Comparison of ENCODE assay signal across 15 mouse cellular contexts in the genomic region with DNA sequence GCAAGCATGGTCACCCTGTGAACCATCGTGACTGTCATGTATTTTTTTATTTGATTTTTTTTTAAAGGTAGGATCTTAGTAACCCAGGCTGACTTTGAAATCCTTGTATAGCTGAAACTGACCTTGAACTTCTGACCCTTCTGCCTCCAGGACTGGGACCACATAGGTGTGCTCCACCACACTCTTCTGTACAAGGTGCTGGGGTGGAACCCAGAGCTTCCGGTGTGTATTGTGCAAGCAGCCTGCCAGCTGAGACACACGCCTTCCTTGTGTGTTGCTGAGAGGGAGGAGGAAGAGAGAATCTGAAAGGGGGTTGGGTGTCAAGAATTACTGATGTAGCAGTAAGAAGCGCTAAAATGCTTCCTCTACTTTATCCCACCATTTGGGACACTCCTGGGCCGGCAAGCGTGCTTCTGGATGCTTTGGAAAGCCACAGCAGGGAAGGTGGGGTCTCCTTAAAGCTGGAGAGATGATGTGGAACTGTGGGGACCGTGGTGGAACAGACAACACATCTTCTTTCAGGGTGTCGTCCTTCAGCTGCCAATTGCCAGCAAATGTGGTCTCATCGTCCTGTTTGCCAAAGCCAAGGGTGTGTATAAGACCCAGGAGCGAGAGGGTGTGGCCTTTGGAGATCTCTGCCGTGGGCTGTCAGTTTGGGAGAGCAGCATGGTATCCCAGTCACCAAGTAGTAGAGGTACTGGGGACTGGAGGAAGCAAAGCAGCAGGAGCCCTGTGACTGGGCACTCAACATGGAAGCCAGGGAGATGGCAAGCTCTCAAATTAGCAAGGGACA. TPM values are rescaled to one million over a fixed set of nuclear protein-coding genes. Genes with fewer than 3 reads are reported as not detected.
A peak's percentile ranks its signal among the peaks of the same experiment; 100 is the strongest.
DNase-seq lines count a peak whose midpoint lies in the region; ATAC-seq and TF ChIP-seq lines count a peak whose summit lies in the region.
"Had no signal": no experiment of that assay in that cellular context is flagged by ENCODE, and none has a peak within 500 bp of the region (broad histone marks: within the 10 kb centered on the region; RNA-seq: fewer than 3 reads in every experiment).

No protein-coding gene starts in this region.

- no peak overlapping the region for H3K4me3 ChIP-seq in hindbrain, embryonic 15.5 days
- H3K4me3 ChIP-seq in hindbrain, postnatal 0 days (ENCODE audit: low read length): no peak overlapping the region
- peak overlapping the region; percentile 75 for H3K4me3 ChIP-seq in testis, adult 2 months (ENCODE audit: control insufficient read depth, low read depth, low read length)
- H3K4me3 ChIP-seq: erythroblast, embryonic 14.5 days; neural tube, embryonic 13.5 days; stomach, embryonic 15.5 days had no signal

- 64% methylated on average over 11 of the region's 11 CpGs for WGBS in hindbrain, embryonic 15.5 days
- whole genome bisulfite sequencing in hindbrain, postnatal 0 days: 60% methylated on average over 11 of the region's 11 CpGs

- no peak for TF ChIP-seq POLR2A in testis, adult 2 months (IDR thresholded peaks at IDR 0.05; ENCODE audit: control insufficient read depth, low read depth, low read length)

- no peaks in the 10 kb centered on the region for H3K9me3 ChIP-seq in hindbrain, embryonic 15.5 days
- H3K9me3 ChIP-seq in hindbrain, postnatal 0 days (ENCODE audit: low read length): no peaks in the 10 kb centered on the region
- H3K9me3 ChIP-seq: neural tube, embryonic 13.5 days; stomach, embryonic 15.5 days had no signal

- no peak for ATAC-seq in hindbrain, embryonic 15.5 days (ENCODE audit: low FRiP score, low read depth)
- no peak for ATAC-seq in hindbrain, postnatal 0 days

- no peak for TF ChIP-seq CTCF in hindbrain, postnatal 0 days (IDR thresholded peaks at IDR 0.05; ENCODE audit: low read depth)
- TF ChIP-seq CTCF in testis, adult 2 months (IDR thresholded peaks at IDR 0.05; ENCODE audit: control insufficient read depth, insufficient read depth, insufficient replicate concordance, low read depth, low read length): no peak

- no peak overlapping the region for H3K4me2 ChIP-seq in hindbrain, embryonic 15.5 days
- no peak overlapping the region for H3K4me2 ChIP-seq in hindbrain, postnatal 0 days (ENCODE audit: low read depth, low read length)
- H3K4me2 ChIP-seq: liver, embryonic 11.5 days; stomach, embryonic 15.5 days had no signal

- H3K9ac ChIP-seq in hindbrain, embryonic 15.5 days: no peak overlapping the region
- H3K9ac ChIP-seq in hindbrain, postnatal 0 days (replicated peaks; ENCODE audit: low read length): no peak overlapping the region
- H3K9ac ChIP-seq: stomach, embryonic 15.5 days had no signal

- H3K27ac ChIP-seq in hindbrain, embryonic 15.5 days (replicated peaks): 0 out of 2 replicates have a peak overlapping the region, but pooled peaks have one; percentile 86
- no peak overlapping the region for H3K27ac ChIP-seq in hindbrain, postnatal 0 days
- peak overlapping the region; percentile 98 for H3K27ac ChIP-seq in testis, adult 2 months (ENCODE audit: control insufficient read depth, insufficient read depth, low read depth, low read length)
- H3K27ac ChIP-seq: stomach, embryonic 15.5 days had no signal

- H3K36me3 ChIP-seq in hindbrain, embryonic 15.5 days: no peaks in the 10 kb centered on the region
- no peaks in the 10 kb centered on the region for H3K36me3 ChIP-seq in hindbrain, postnatal 0 days (ENCODE audit: insufficient read depth, low read length)
- peaks cover 1% of the 10 kb centered on the region; the same call in 1 of the 2 replicates for H3K36me3 ChIP-seq in testis, adult 2 months (ENCODE audit: control insufficient read depth, insufficient read depth, low read length)
- H3K36me3 ChIP-seq: neural tube, embryonic 13.5 days; stomach, embryonic 15.5 days had no signal

- H3K27me3 ChIP-seq in hindbrain, embryonic 15.5 days: no peaks in the 10 kb centered on the region
- H3K27me3 ChIP-seq in hindbrain, postnatal 0 days (ENCODE audit: insufficient read depth, low read length): 0 out of 2 replicates have a peak, but pooled peaks cover 3% of the 10 kb centered on the region
- H3K27me3 ChIP-seq in testis, adult 2 months (ENCODE audit: control insufficient read depth, insufficient read depth, low read length): no peaks in the 10 kb centered on the region

- peak; percentile 5 for DNase-seq in cerebellum, adult 9-10 months
- DNase-seq in cerebellum, postnatal 10 days: no peak
- DNase-seq in hindbrain, postnatal 0 days (ENCODE audit: low spot score): no peak
- DNase-seq in testis, postnatal 14 days (ENCODE audit: low spot score): no peak
- DNase-seq in frontal cortex, postnatal 36 days (ENCODE audit: low spot score in 2 of 2): no peak
- no peak for DNase-seq in urinary bladder, adult 2 months (ENCODE audit: low spot score)

- H3K4me1 ChIP-seq in hindbrain, embryonic 15.5 days (replicated peaks): peaks cover 13% of the 10 kb centered on the region
- peaks cover 5% of the 10 kb centered on the region; the same call in 1 of the 2 replicates for H3K4me1 ChIP-seq in hindbrain, postnatal 0 days (ENCODE audit: insufficient read depth, low read length)
- peaks cover 22% of the 10 kb centered on the region for H3K4me1 ChIP-seq in testis, adult 2 months (ENCODE audit: control insufficient read depth, insufficient read depth, low read length)
- H3K4me1 ChIP-seq: stomach, embryonic 15.5 days had no signal

RNA-seq across cellular contexts. Expression of a gene that starts 47.5 kb away (rescaled TPM):
- 19.7 and 21.2 TPM in 2 replicates for polyA plus RNA-seq in hindbrain, embryonic 15.5 days (2015; fragmentation: Nextera tagmentation; extraction: Ambion mirVana)
- 39.5 and 44.4 TPM in 2 replicates for total RNA-seq in hindbrain, postnatal 0 days (2014; rRNA removed)
- polyA plus RNA-seq in hindbrain, postnatal 0 days (2015; fragmentation: Nextera tagmentation; extraction: Ambion mirVana): 18.2 and 19.7 TPM in 2 replicates
- 2.8 and 3.3 TPM in 2 replicates for polyA plus RNA-seq in testis, adult 2 months (2012; rRNA removed)
- 8.3 and 9.6 TPM in 2 replicates for polyA plus RNA-seq in urinary bladder, adult 2 months (2012; rRNA removed)

RNA-seq across cellular contexts. Expression of a gene that starts 55.4 kb away (rescaled TPM):
- polyA plus RNA-seq in hindbrain, embryonic 15.5 days (2015; fragmentation: Nextera tagmentation; extraction: Ambion mirVana): 0.51 and 0.57 TPM in 2 replicates
- total RNA-seq in hindbrain, postnatal 0 days (2014; rRNA removed): 0.42 TPM in 1 of 2 replicates, not detected in the other
- 0.48 and 1.9 TPM in 2 replicates for polyA plus RNA-seq in hindbrain, postnatal 0 days (2015; fragmentation: Nextera tagmentation; extraction: Ambion mirVana)
- polyA plus RNA-seq in testis, adult 2 months (2012; rRNA removed): 50.6 and 53.1 TPM in 2 replicates
- polyA plus RNA-seq in urinary bladder, adult 2 months (2012; rRNA removed): 0.01 and 0.07 TPM in 2 replicates
- total RNA-seq: heart, postnatal 4 days had no signal
- polyA plus RNA-seq: erythroblast, embryonic 14.5 days; lung, postnatal 0 days; small intestine, adult 2 months had no signal

Comparison
In these comparisons a context has a peak if more than half of its experiments do, and no peak if none do; other contexts are left out.
1. RNA of a gene that starts 55.4 kb away (polyA plus RNA-seq): 50.6 to 53.1 TPM in testis, adult 2 months; 0.51 to 0.57 TPM in hindbrain, embryonic 15.5 days, 0.48 to 1.9 TPM in hindbrain, postnatal 0 days and 0.01 to 0.07 TPM in urinary bladder, adult 2 months; every median in the first group is over 10 times any median in the second.